Mouse (Mus musculus): Measurements from ENCODE around the gene Zbtb25.

Zbtb25 gene

DNA sequence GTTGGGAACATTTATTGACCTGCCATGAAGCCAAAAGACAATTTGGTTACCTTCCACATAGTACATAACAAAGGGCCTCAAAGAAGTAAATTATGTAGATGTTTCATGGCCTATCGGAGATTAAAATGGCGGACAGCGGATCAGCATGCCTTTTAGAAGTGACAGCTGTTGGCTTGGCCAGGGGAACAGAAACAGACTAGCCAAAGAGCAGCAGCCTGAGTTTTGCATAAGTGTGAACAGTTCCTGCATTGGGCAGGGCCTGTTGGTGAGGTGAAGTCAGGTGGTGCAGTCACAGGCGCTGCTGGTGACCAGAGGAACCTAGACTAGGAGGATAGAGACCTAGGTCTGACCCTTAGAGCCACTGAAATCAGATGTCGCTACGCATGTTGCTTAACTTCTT is 7.7 kb upstream of the Zbtb25 start:
- DNase-seq (ENCODE audit: inconsistent age in 2 of 2, low spot score in 1 of 2) = peak in 1 of 2 experiments; percentile 55

DNA sequence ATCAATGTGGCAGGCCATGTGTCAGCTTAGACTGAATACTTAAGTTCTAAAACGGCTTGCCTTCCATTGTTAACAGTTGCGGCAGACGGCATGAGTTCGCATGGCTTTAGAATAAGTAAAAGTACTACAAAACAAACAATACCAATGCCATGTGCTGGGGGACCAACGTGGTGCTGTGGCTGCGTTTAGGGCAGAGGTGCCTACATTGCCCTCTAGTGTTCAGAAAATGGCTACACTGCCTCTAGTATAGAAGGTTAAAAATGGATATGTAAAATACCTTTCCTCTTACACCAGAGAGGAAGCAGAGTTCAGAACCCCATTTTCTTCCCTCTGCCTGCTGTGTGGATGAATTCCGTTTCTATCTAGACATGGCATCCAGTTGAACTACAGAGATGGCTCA is 7.2 kb upstream of the Zbtb25 start:
- peak; percentile 17 to 74 for DNase-seq (ENCODE audit: inconsistent age in 2 of 2, low spot score in 1 of 2)

DNA sequence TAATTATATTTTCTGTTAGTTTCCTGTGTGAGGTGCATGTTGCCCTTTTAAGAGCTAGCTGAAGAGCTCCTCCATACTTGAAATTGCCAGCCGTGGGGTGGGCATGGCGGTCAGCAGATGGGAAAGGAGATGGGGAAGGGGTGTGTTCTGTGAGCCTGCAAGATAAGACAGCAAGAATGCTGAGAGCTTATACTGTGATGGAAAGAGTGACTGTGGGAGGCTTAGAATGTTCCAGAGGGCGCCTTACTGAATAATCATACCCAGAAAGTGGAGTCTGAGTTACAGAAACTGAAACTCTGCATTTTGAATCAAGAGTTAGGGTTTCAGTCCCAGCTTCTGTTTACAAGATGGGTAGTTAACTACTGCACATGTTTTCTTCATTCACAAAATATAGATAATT is 6.1 kb upstream of the Zbtb25 start:
- no peak for DNase-seq (ENCODE audit: inconsistent age in 2 of 2, low spot score in 1 of 2)

DNA sequence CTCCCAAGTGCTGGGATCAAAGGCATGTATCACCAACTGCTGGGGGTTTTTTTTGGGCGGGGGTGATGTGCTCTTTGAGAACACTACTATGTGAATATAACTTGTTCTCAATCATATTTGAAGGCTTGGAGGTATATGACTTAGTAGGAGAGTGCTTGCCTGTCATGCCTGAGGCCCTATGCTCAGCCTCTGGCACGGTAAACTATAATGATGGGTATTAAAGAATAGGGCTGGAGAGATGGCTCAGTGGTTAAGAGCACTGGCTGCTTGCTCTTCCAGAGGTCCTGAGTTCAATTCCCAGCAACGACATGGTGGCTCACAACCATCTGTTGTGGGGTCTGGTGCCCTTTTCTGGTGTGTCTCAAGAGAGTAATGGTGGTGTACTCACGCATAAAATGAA is 5.5 kb upstream of the Zbtb25 start:
- no peak for DNase-seq (ENCODE audit: inconsistent age in 2 of 2, low spot score in 1 of 2)

DNA sequence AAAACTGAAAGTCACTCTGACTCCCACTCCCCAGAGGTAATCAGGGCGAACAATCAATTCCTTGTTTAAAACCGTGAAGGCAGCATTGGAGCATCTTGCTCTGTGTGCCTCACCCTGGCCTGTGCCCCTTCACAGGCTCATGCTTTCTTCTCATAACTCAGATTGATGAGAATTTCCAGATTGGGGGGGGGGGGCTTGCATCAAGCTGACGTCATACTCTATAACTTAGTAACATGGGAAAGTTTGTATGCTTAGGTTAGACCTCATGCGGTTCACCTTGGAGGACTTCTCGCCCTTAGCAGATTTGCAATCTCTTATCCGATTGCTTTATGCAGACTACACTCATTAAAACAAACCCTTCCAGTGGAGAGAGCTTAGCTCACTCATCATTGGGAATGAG is 4.6 kb upstream of the Zbtb25 start:
- no peak for DNase-seq (ENCODE audit: inconsistent age in 2 of 2, low spot score in 1 of 2)

DNA sequence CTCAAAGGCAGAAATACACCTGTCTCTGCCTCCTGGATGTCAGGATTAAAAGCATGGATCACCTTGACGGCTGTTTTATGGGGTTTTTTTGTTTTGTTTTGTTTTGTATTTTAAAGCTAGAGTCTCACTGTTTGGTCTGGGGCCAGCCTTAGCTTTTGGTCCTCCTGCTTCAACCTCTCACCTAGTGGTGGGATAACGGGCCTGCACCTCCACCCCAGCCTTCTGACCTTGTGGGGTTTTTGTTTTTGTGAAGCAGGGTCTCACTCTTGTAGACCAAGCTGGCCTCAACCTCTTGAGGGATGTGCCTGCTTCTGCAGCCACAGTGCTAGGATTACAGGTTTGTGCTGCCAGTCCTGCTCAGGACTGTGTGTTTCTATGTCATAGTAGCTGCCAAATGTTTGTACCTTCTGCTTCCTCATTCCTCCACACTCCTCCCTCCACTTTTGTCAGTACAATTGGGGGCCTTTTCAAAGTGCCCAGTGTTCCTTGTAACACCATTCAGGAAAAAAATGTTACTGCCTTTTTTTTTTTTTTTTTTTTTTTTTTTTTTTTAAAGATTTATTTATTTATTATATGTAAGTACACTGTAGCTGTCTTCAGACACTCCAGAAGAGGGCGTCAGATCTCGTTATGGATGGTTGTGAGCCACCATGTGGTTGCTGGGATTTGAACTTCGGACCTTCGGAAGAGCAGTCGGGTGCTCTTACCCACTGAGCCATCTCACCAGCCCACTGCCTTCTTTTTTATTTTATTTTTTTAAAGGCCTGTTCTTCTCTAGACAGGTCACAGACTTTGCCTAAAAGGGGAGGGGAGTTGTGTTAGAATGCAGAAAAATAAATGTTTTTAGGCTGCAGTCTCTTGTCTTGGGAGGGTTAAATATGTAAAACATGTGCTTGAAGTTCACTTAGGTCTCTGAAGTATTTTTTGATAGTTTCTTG is 3.7 kb upstream of the Zbtb25 start:
- DNase-seq (ENCODE audit: inconsistent age in 2 of 2, low spot score in 1 of 2) = no peak

DNA sequence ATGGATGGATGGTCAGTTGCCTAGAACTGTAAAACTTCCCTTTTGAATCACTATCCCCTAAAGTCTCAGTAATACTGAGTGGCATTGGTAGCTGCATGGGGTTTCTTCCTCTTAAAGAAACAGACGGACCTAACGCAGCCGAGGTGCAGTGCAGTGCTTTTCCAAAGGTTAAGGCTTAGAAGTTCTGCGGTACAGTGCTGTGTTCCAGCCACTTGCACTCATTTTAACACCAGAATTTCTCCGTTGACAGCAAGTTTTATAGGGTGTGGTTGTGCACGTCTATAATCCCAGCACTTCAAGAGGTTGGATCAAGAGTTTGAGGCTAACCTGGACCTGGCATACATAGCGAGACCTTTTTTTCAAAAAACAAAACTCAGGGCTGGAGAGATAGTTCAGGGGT is 2.6 kb upstream of the Zbtb25 start:
- DNase-seq (ENCODE audit: inconsistent age in 2 of 2, low spot score in 1 of 2) = peak in 1 of 2 experiments; percentile 46

DNA sequence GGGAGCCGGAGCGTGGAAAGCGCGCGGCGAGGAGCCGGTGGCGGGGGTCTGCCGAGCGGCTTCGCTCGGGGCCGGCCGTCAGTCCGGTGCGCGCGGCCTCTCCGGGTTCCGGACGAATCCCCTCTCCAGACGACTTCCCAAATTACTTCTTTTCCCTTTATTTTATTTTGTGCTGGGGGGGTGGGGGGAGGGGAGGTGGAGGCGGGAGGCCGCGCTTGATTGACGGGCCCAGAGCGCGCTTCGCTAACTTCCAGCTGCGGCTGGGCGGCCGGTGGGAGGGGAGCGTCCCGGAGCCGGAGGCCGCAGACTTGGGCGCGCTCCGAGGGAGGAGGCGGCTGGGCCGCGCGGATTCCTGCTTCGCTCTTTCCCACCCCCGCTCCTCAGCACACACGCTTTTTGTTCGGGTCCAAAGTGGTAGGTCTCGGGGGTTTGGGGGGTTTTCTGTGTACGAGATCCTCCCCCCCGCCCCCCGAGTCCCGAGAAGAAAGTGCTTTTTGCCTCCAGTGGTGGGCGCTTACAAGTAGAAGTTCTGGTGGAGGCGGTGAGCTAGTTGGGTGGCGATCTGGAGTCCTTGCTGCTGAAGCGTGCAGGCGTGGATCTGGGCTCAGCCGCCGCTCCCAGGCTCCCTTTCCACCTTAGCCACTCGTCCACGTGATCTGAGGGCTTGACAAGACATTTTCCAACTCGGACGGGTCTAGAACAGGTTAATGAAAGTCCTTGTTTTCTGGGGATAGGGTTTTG is 1.6 kb upstream of the Zbtb25 start:
- peak; percentile 87 to 93 for DNase-seq (ENCODE audit: inconsistent age in 2 of 2, low spot score in 1 of 2)

DNA sequence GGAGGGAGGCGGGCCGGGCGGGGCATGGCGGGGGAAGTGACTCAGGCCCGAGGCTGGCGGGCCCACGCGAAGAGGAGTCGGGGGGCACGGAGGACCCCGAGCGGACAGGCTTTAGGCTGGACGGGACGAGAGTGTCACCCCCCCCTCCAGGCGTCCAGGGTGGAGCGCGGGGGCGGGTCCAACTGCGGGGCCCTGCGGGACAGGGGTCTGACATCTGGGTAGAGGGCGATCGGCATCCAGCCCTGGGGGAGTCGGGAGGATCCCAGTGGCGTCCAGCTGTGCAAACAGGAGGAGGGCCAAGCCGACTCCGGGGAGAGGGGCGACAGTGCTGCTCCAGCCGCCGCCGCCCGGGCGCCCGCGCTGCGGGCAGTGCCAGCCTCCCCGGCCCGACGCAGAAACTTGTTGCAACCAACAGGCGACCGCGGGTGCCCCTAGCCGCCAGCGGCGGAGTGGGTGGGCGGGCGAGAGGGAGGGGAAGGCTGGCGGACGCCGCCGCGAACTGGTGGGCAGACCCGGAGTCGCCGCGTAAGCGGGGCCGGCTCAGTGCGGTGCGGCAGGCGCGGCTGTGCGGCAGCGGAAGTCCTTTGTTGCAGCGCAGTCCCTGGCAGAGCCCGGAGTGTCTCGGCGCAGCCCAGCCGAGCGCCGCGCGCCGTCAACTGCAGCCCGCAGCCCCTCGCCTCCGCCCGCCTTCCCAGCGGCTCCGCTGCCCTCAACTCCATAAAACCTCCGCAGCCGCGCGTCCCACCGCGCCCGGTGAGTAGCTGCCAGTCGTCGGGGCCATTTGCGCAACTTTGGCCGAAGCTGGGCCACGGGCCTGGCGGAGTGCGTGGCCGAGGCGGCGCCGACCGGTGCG is 802 bp upstream of the Zbtb25 start, which contains the start of gene Zbtb1:
Gene Zbtb1 (plus strand): TSS at position 289 of the 853 bp plus-strand sequence.
- peak; percentile 89 to 96 for DNase-seq (ENCODE audit: inconsistent age in 2 of 2, low spot score in 1 of 2)

DNA sequence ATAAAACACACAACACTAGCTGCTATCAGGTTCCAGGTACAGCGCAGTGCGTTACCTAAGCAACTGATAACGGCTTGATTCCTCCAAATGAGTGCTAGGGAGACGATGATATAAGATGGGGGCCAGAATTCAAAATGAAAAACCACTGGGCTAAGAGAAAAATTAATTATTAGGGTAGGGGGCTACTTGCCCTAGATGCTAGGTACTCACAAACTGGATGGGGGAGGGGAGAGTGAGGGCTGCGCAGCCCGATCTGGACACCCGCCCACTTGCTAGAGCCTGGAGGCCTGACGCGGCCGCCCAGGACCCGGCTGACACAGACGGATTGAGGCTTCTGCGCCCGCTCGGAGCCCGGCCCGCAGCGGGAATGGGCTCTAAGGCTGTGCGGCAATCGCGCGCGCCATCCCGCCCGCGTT is 604 bp downstream of the Zbtb25 start:
- DNase-seq (ENCODE audit: inconsistent age in 2 of 2, low spot score in 1 of 2) = no peak

DNA sequence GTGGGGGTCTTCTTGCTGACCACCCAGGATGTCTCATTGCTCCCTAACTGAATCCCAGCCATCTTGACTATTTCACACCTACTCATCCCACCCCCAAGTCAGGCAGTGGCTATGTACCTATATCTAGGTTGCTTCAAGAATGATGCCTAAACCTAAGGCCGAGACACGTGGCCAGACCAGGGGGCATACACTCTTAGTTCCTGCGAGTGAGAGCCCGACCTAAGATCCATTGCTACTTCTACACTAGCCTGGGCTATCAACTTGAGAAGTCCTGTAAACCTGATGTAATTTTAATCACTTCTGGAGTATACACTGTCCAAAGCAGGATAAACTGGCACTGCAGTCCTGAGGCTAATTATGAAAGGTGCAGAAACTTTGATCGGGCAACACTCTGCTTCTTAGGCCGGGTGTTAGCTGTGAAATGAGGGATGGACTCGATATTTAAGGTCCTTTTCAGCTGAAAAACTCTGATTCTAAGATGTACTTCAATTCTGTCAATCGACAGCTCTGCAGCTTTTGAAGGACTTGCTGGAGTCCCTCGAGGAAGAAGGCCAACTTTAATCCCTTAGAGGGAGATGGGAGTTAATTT is 1.1 kb downstream of the Zbtb25 start:
- DNase-seq (ENCODE audit: inconsistent age in 2 of 2, low spot score in 1 of 2) = peak; percentile 19 to 53

DNA sequence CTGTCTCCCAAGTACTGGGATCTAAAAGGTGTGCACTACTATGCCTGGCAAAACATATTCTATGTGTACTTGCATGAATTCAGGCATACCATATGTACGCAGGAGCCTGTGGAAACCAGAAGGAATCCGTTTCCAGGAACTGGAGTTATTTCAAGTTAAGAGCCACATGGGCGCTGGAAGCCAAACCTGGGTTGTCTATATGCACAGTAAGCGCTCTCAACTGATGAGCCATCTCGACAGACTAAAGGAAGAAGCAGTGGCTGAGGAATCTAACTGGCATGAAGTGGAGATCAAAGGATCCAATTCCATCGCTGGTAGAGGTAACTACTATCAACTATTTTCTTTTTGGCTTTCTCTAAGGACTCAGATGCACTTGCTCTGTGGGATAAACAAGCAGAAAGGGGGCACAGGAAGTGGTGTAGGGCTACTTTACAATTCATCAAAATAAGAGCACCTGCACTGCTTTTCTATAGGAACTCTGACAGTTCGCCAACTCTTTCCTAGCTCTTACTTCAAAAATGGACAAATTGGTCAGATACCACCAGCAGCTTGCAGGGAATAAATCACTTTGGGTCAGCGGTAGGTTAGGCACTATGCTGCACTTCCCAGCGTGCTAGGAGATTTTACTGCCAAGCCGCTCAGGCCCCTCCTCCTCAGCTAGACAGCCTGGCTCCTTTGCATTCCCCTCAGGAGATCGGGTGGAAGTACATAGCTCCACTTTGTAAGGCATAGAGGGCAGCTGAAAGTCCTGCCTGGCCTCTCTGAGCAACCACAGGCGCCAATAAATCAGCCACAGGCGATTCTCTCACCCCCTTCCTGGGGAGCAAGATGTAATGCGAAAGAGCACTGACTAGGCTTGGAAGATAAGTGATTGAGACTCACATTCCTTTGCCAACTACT is 2.1 kb downstream of the Zbtb25 start:
- peak; percentile 39 to 71 for DNase-seq (ENCODE audit: inconsistent age in 2 of 2, low spot score in 1 of 2)

DNA sequence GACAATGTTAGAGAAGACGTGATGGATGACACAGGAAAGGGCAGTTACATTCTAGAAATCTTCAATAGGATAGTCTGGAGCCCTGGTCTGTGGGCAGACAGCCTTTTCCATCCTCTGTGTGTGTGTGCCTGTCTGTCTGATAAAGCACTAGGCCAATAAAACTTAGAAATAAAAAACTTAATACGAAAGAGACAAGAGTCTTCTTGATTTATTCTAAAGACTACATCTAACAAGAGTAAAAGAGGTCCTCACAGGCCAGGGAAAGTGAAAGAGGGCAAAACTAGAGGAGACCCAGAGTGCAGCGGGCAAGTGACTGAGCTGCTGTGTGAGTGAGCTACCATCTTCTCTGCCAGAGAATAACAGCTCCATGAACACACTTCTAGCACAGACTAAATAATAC is 3.1 kb downstream of the Zbtb25 start:
- DNase-seq (ENCODE audit: inconsistent age in 2 of 2, low spot score in 1 of 2) = no peak

DNA sequence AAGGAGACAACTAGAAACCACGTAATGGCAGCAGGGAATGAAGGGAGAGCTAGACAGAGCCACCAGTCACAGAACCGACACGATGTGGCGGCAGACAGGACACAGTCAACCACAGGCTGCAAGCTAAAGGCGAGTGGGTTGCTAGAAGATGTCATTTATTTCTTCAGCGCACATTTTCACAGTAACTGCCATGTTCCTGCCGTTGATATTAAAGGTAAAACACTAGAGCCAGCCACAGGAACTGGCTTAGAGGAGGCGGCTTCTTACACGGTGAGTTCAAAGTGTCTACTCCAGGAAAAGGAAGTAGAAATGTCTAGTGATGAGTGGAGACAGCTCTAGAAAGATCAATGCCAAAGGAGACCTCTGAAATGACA is 7.1 kb downstream of the Zbtb25 start:
- no peak for DNase-seq (ENCODE audit: inconsistent age in 2 of 2, low spot score in 1 of 2)

DNA sequence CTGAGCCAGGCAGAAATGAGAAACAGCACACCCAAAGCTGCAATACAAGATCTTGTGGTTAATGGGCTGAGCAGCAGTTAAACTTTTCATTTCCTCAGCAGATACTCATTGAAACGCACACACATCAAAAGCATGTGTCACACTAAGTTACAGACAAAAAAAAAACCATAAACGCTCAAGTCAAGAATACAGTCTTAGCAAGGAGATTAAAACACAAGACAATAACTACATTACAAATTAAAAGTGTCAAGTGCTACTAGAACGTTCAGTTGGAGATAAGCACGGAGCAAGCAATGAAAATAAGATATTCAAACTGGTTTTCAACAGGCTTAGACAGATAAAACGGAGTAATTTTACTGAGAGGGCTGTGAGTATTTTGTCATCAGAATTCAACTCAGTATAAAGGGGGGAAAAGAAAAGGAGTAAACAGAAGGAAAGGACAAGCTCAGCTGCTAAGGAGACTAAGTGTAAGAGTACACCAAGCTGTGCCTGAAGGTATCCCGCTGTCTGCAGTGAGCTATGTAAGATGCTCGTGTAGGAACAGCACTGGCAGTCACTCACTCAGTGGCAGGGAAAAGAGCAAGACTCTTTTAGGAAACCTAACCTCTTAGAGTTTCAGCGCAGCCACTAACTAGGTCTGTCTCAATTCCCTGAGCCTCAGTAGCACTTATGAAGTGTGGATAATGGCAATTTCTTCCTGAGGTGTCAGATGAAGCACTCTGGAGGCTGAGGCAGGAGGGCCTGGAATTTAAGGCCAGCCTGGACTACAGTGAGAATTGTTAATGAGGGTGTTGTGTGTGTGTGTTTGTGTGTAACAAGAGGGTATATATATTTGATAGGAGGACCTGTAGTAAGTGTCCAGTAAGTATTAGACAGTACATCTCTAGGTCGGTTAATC is 7.7 kb downstream of the Zbtb25 start:
- no peak for DNase-seq (ENCODE audit: inconsistent age in 2 of 2, low spot score in 1 of 2)

DNA sequence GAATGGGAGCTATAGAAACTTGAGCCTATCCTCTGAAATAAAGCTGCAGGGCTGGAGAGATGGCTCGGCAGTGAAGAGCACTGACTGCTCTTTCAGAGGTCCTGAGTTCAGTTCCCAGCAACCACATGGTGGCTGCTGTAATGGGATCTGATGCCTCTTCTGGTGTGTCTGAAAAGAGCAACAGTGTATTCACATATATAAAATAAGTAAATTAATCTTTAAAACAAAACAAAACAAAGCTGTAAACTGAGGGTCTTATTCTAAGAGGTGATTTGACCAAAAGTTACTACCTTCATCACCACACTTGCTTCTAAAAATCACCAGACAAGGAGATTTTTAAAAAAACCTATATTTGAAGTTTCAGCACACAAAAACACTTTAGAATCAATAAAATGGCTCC is 8.5 kb downstream of the Zbtb25 start:
- DNase-seq (ENCODE audit: inconsistent age in 2 of 2, low spot score in 1 of 2) = no peak

DNA sequence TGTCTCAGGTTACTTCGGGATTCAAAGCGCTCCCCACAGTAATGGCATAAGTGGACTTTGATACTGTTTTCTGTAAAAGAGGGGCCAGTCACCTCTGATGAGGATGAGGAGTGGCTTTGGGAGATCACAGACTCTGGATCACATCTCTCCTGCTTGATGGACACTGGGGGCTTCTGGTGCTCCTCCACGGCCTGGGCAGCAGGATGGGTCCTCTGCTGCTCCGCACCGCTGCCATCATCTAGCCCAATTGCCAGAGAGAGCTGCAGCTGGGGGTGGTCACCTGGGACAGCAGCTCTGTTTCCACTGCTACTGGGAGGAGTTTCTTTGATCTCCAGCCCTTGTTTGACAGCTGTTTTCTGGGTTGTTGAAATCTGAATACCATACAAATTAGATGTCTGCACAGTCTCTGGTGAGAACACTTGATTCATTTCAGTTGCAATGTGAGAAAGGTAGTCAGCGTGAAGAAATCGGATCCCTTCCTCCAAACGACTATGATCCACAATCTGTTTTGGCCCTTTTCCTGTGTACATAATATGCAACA is 19.7 kb downstream of the Zbtb25 start:
- DNase-seq (ENCODE audit: inconsistent age in 2 of 2, low spot score in 1 of 2) = no peak

DNA sequence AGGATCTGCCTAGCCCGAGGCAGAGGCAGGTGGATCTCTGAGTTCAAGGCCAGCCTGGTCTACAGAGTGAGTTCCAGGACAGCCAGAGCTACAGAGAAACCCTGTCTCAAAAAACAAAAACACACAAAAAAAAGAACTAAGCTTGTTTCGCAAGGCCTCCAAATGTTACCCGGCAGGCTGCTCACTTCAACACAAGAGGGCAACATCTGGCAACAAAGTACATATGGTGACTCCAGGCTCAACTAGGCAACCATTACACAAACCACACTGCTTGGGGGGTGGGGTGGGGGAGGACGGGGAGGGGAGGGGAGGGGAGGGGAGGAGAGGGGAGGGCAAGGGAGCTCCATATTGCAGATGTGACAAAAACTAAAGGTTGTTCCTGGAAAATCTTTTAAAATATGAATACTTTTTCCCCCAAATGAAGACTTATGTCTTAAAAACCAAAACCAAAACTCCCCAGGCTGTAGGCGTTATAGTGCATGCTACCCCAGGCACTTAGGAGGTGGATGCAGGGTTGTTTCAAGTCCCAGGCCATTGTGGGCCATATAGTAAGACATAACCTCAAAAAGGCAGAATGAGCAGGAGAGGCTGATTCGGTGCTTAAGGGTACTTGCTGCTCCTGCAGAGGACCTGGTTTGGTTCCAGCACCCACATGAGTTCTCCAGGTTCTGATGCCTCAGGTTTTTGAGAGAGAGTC is 23.5 kb downstream of the Zbtb25 start:
- DNase-seq (ENCODE audit: inconsistent age in 2 of 2, low spot score in 1 of 2) = peak in 1 of 2 experiments; percentile 43

All from adrenal gland, adult (tissue).